Mouse (Mus musculus) lung, embryonic 16.5 days (tissue): ENCODE measurements around the gene Borcs8. TPM values are rescaled to one million over a fixed set of nuclear protein-coding genes. Genes with fewer than 3 reads are reported as not detected.

Experiments
- ATAC-seq: fragments of 200-750 bp; cut with Nextera tagmentation; 2 replicates; pipeline ENCODE4 v1.8.0; 2017; ENCODE audit warnings: low read depth, mild to moderate bottlenecking, moderate library complexity
- H3K27ac ChIP-seq: fragments of 300-500 bp; sonication (generic); 2 replicates; pipeline ENCODE4 v1.5.1; 2014; ENCODE audit warnings: mild to moderate bottlenecking, control low read depth, low read length
- H3K27me3 ChIP-seq: fragments of 300-500 bp; sonication (generic); 2 replicates; pipeline ENCODE4 v1.6.1; 2014; ENCODE audit warnings: low read depth, low read length, mixed read lengths; ENCODE audit not compliant: control insufficient read depth, insufficient read depth
- H3K36me3 ChIP-seq: fragments of 300-500 bp; sonication (generic); 2 replicates; pipeline ENCODE4 v1.6.1; 2014; ENCODE audit warnings: low read length; ENCODE audit not compliant: control insufficient read depth, insufficient read depth
- H3K4me1 ChIP-seq: fragments of 300-500 bp; sonication (generic); replicated peaks from 2 replicates; pipeline ENCODE4 v1.6.1; 2014; ENCODE audit warnings: low read length, mixed read lengths; ENCODE audit not compliant: control insufficient read depth, insufficient read depth
- H3K4me2 ChIP-seq: fragments of 300-500 bp; sonication (generic); 2 replicates; pipeline ENCODE4 v1.6.1; 2014; ENCODE audit warnings: low read depth, low read length, control low read depth
- H3K4me3 ChIP-seq: fragments of 300-500 bp; sonication (generic); 2 replicates; pipeline ENCODE4 v1.5.1; 2014; ENCODE audit warnings: mild to moderate bottlenecking, low read length, control low read depth
- H3K9ac ChIP-seq: fragments of 300-500 bp; sonication (generic); 2 replicates; pipeline ENCODE4 v1.6.1; 2014; ENCODE audit warnings: low read length, control low read depth
- H3K9me3 ChIP-seq: fragments of 300-500 bp; sonication (generic); 2 replicates; pipeline ENCODE4 v1.6.1; 2016; ENCODE audit warnings: low read length; ENCODE audit not compliant: control insufficient read depth
- WGBS: fragments of 180-500 bp; shearing (Covaris S2); extraction: QIAGEN DNeasy Blood & Tissue Kit; methylation state at CpG from one replicate; pipeline ENCODE4 v1.1.7; 2014; 5-methylcytosine and 5-hydroxymethylcytosine counted together
- polyA plus RNA-seq: library from polyadenylated mRNA; unstranded; fragments of >200 nt; fragmentation: Nextera tagmentation; extraction: Ambion mirVana; gene quantifications from 2 replicates; pipeline ENCODE4 v1.2.1, GENCODE M21; 2015

Borcs8 gene
- polyA plus RNA-seq, 1 experiment from 2014 or later = 56.6 TPM

DNA sequence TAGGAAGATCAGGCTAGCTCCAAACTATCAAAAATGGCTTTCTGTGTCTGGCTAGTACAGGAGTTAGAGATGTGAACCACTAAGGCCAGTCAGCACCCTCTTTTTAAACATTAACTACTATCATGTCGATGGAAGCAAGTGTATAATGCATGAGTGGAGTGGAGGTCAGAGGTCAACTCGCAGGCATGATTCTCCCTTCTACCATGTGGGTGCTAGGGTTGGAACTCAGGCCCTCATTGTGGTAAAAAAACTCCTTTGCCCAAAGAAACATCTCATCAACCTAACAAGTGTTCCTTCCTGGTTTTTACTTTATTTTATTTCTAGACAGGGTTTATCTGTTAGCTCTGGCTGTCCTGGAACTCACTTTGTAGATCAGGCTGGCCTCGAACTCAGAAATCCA, 31.4 kb downstream of the Borcs8 start:
- Histone ChIP-seq H3K36me3 (no peaks in the 10 kb centered on the region), H3K27me3 (peaks cover 2% of the 10 kb centered on the region; the same call in 1 of the 2 replicates), H3K27ac (no peak overlapping the region), H3K4me2 (no peak overlapping the region), H3K4me1 (peaks cover 17% of the 10 kb centered on the region; the same call in 1 of the 2 replicates), H3K4me3 (no peak overlapping the region), H3K9ac (no peak overlapping the region), H3K9me3 (no peaks in the 10 kb centered on the region)
- 71% methylated on average over 3 of the region's 3 CpGs for WGBS
- ATAC-seq = no peak

DNA sequence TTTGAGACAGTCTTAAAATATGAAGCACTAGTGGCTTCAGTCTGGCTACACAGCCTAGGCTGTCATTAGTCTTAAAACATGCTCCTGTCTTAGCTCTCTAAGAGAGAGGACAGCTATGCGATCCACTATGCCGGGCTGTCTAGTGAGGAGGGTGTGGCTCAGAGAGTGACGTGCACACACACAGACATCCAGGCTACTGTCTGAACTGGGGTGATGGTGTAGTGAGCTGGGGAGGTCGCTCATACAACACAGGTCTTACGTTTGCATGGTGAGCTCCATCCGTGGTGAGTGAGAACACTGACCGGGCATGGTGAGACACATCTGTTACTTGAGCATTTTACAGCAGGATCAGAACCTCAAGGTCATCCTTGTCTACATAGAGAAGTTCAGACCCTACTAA, 31.9 kb downstream of the Borcs8 start:
- Histone ChIP-seq H3K4me1 (peaks cover 17% of the 10 kb centered on the region; the same call in 1 of the 2 replicates), H3K4me2 (no peak overlapping the region), H3K4me3 (no peak overlapping the region), H3K27me3 (no peaks in the 10 kb centered on the region), H3K9me3 (no peaks in the 10 kb centered on the region), H3K36me3 (no peaks in the 10 kb centered on the region), H3K9ac (no peak overlapping the region), H3K27ac (no peak overlapping the region)
- ATAC-seq = no peak
- 88% methylated on average over 7 of the region's 7 CpGs for WGBS

DNA sequence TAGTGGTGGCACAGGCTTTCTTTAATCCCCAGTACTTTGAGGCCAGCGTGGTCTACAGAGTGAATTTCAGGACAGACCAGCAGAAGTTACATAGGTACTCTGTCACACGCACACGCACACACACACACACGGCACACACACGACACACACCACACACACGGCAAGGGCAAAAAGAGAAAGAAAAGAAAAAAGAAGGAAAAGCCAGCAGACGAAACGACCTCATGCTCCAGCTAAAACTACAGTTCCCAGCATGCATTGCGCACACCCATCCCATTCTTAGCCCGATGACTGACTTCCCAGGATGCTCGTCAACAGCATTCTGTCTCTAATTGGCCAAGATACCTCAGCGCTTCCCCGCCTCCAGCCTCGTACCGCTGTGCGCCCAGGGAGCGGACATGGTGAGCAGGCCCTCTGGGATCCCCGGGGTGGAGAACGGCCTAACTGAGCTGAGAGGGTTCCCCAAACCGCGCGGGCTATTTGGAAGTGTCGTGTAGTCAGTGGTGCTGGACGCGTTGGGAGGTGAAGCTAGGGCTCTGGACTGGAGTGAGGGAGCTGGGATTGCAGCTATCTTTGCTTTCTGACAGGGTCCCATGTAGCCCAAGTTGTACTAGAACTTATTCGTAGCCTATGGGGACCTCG, 32.9 kb downstream of the Borcs8 start, which contains the start of gene Tmem161a:
Gene Tmem161a, plus strand, starts transcription at position 314 of the 639 bp plus-strand sequence.
- Histone ChIP-seq H3K9ac (peak within 1 kb of the TSS; percentile 89), H3K4me3 (peak within 1 kb of the TSS; percentile 75), H3K27me3 (no peaks in the 10 kb centered on the region), H3K27ac (peak within 1 kb of the TSS; percentile 45), H3K4me2 (peak within 1 kb of the TSS; percentile 75), H3K4me1 (peaks cover 17% of the 10 kb centered on the region; the same call in 1 of the 2 replicates), H3K36me3 (peaks cover 1% of the 10 kb centered on the region), H3K9me3 (no peaks in the 10 kb centered on the region)
- 3% methylated on average over 27 of the region's 27 CpGs for WGBS
- ATAC-seq = peak; percentile 99

DNA sequence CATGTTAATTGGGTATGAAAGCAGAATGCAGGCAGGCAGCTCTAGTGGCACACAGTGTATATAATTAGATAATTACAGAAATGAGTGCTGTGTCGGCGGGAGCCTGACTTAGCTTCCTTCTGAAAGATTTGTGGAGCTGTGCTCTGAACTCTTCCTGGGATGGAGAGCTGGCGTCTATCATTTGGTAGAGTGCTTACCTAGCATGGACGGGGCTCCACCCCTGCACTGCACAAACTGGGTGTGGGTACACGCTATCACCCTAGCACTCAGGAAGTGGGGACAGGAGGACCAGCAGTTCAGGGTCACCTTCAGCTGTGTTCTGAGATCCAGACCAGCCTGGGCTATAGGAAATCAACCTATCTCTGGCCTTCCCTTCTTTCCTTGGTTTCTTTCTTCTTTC, 34.0 kb downstream of the Borcs8 start:
- H3K4me3 ChIP-seq = no peak overlapping the region
- H3K9me3 ChIP-seq = no peaks in the 10 kb centered on the region
- ATAC-seq = no peak
- H3K27me3 ChIP-seq = no peaks in the 10 kb centered on the region
- no peak overlapping the region for H3K27ac ChIP-seq
- H3K36me3 ChIP-seq = peaks cover 6% of the 10 kb centered on the region
- H3K9ac ChIP-seq = no peak overlapping the region
- WGBS = 75% methylated on average over 5 of the region's 5 CpGs
- H3K4me1 ChIP-seq = peaks cover 17% of the 10 kb centered on the region; the same call in 1 of the 2 replicates
- peak overlapping the region; percentile 50 for H3K4me2 ChIP-seq

DNA sequence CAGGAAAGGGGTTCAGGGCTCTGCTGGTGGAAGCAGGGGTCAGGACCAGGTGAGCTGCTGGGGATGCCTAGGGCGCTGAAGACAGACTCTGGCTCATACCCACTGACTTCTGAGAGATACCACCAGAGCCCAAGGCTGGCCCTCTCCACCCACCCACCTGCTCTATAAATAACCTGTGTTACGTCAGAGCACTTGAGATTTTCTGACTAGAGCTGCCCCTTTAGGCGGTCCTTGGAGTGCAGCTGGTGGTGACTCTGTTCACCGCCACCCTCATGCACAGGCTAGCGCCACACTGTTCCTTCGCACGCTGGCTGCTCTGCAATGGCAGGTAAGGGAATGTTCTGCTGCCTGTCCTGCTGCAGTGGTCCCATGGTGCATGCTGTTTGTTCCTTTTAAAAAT, 34.8 kb downstream of the Borcs8 start:
- no peak overlapping the region for H3K4me3 ChIP-seq
- H3K9me3 ChIP-seq = no peaks in the 10 kb centered on the region
- WGBS = 68% methylated on average over 7 of the region's 7 CpGs
- no peaks in the 10 kb centered on the region for H3K27me3 ChIP-seq
- H3K27ac ChIP-seq = no peak overlapping the region
- H3K36me3 ChIP-seq = peaks cover 6% of the 10 kb centered on the region
- no peak overlapping the region for H3K9ac ChIP-seq
- no peak overlapping the region for H3K4me2 ChIP-seq
- ATAC-seq = no peak
- peaks cover 17% of the 10 kb centered on the region; the same call in 1 of the 2 replicates for H3K4me1 ChIP-seq

DNA sequence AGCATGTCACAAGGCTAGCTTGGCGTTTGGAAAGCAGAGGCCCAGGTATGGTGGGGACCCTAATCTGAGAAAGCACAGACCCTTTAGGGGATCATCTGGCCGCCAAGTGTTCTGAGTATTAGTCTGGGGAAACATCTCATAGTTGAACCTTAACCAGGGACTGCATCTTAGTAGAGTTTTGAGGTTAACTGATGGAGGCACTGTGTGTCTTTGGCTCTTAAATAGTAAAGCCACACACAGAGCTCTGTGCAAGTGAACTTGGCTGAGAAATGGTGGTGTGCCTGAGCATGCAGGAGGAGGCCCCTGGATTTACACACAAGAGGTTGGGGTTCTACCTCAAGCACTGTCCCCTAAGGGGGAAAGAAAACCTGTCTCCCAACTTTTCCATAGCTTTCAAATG, 38.9 kb downstream of the Borcs8 start:
- Histone ChIP-seq H3K4me2 (no peak overlapping the region), H3K36me3 (peaks cover 17% of the 10 kb centered on the region), H3K27ac (no peak overlapping the region), H3K4me3 (no peak overlapping the region), H3K27me3 (no peaks in the 10 kb centered on the region), H3K9me3 (no peaks in the 10 kb centered on the region), H3K9ac (no peak overlapping the region), H3K4me1 (peaks cover 9% of the 10 kb centered on the region; the same call in 1 of the 2 replicates)
- 92% methylated on average over 2 of the region's 2 CpGs for WGBS
- no peak for ATAC-seq

DNA sequence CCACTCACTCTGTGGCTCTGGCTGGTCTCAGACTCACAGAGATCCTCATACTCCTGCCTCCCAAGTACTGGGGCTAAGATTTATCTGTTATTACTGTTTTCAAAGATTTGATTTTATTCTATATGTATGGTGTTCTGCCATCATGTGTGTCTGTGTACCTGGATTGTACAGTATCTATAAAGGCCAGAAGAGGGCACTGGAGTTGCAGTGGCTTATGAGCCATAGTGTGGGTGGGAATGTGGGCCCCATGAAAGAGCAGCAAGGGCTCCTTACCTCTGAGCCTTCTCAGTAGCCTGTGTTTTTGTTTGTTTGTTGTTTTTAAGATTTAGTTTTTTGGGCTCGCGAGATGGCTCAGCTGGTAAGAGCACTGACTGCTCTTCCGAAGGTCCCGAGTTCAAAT, 39.8 kb downstream of the Borcs8 start:
- 95% methylated on average over 4 of the region's 4 CpGs for WGBS
- peaks cover 3% of the 10 kb centered on the region; the same call in 1 of the 2 replicates for H3K4me1 ChIP-seq
- H3K9me3 ChIP-seq = no peaks in the 10 kb centered on the region
- H3K27ac ChIP-seq = no peak overlapping the region
- no peak for ATAC-seq
- no peak overlapping the region for H3K9ac ChIP-seq
- peaks cover 17% of the 10 kb centered on the region for H3K36me3 ChIP-seq
- no peak overlapping the region for H3K4me3 ChIP-seq
- no peak overlapping the region for H3K4me2 ChIP-seq
- no peaks in the 10 kb centered on the region for H3K27me3 ChIP-seq

DNA sequence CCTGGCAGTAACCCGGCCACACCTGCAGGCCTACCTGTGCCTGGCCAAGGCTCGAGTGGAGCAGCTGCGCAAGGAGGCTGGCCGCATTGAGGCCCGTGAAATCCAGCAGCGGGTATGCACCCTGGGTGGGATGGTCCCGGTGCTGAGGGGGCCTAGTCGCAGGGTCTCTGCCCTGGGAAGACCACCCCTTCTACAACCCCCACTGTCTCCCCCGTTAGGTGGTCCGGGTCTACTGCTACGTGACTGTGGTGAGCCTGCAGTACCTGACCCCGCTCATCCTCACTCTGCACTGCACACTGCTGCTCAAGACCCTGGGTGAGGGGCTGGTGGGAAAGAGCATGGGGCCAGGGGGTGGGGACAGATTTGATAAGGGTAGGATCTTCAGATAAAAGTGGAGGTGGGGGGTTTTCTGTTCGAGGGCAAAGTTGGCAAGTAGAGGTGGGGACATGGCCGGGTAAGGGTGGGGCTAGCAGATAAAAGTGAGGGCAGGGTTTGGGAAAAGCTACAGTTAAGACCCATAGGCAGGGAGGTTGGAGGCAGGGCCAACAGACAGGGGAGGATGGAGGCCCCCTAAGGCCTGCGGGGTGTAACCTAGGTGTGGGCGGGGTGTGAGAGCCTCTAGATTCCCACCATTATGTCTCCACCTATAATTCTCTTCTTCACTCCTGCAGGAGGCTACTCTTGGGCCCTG, 42.1 kb downstream of the Borcs8 start:
- H3K27me3 ChIP-seq = no peaks in the 10 kb centered on the region
- H3K4me2 ChIP-seq = no peak overlapping the region
- no peak overlapping the region for H3K27ac ChIP-seq
- no peak overlapping the region for H3K4me3 ChIP-seq
- no peaks in the 10 kb centered on the region for H3K9me3 ChIP-seq
- peaks cover 17% of the 10 kb centered on the region for H3K36me3 ChIP-seq
- no peak for ATAC-seq
- no peaks in the 10 kb centered on the region for H3K4me1 ChIP-seq
- no peak overlapping the region for H3K9ac ChIP-seq
- WGBS = 75% methylated on average over 16 of the region's 16 CpGs

DNA sequence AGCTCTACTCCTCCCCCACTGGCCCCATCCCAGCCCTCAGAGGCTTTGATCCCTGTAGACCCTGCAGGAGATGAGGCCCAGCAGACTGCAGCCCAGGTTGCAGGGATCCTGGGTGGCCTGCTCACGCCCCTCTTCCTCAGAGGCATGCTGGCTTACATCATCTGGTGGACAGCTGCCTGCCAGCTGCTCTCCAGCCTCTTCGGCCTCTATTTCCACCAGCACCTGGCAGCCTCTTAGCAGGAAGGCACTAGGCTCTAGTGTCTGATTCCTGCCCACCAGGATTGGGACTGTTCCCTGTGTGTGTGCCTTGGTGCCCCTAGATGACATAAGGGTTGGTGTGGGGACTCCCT, 42.6 kb downstream of the Borcs8 start:
- Histone ChIP-seq H3K4me3 (no peak overlapping the region), H3K36me3 (peaks cover 17% of the 10 kb centered on the region), H3K27me3 (no peaks in the 10 kb centered on the region), H3K9me3 (no peaks in the 10 kb centered on the region), H3K4me2 (no peak overlapping the region), H3K9ac (no peak overlapping the region), H3K27ac (no peak overlapping the region), H3K4me1 (no peaks in the 10 kb centered on the region)
- ATAC-seq = no peak
- 56% methylated on average over 2 of the region's 2 CpGs for WGBS
